Mouse (Mus musculus): ENCODE results near the gene Nrip3.

DNA sequence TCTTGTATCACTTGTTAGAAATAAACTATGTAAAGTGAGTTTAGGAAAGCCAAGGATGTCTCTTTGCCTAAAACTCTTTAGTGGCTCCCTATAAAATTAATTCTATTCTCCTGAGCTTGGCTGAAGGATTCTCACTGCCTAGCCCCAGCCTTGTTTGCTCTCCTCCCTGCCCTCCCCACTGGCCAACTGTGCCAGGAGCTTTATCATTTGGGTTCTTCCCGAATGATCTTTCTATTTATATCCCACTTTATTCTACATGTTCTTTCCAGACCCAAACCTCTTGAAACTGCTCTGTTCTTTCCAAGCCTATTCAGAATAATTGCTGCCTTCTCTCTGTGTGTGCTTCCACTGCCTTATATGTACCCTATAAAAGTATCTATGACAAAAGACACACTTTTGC is 21.7 kb upstream of the Nrip3 start:
- no peak for TF ChIP-seq GATA1 (IDR thresholded peaks at IDR 0.05; ENCODE audit: borderline replicate concordance, low read length)
- no peak for TF ChIP-seq FLI1 (IDR thresholded peaks at IDR 0.05; ENCODE audit: low read length)

Data from megakaryocyte, embryonic 14.5 days (primary cell).